Mouse (Mus musculus) heart, embryonic 12.5 days (tissue): ENCODE results near the gene 1700021F05Rik. TPM values are rescaled to one million over a fixed set of nuclear protein-coding genes. Genes with fewer than 3 reads are reported as not detected.

Experiments used
- ATAC-seq: fragments of 200-750 bp; cut with Nextera tagmentation; 2 replicates; pipeline ENCODE4 v1.8.0; 2017; ENCODE audit warnings: moderate TSS enrichment, moderate library complexity; ENCODE audit not compliant: insufficient number of reproducible peaks, low FRiP score
- H3K27ac ChIP-seq: fragments of 300-500 bp; sonication (generic); 2 replicates; pipeline ENCODE4 v1.5.1; 2016; ENCODE audit warnings: mild to moderate bottlenecking, moderate library complexity; ENCODE audit not compliant: poor library complexity, severe bottlenecking
- H3K27me3 ChIP-seq: fragments of 300-500 bp; sonication (generic); replicated peaks from 2 replicates; pipeline ENCODE4 v1.6.1; 2016; ENCODE audit warnings: mild to moderate bottlenecking, moderate library complexity
- H3K36me3 ChIP-seq: fragments of 300-500 bp; sonication (generic); 2 replicates; pipeline ENCODE4 v1.6.1; 2016; ENCODE audit warnings: mild to moderate bottlenecking, moderate library complexity
- H3K4me1 ChIP-seq: fragments of 300-500 bp; sonication (generic); replicated peaks from 2 replicates; pipeline ENCODE4 v1.6.1; 2016; ENCODE audit warnings: mild to moderate bottlenecking
- H3K4me2 ChIP-seq: fragments of 300-500 bp; sonication (generic); 2 replicates; pipeline ENCODE4 v1.6.1; 2016; ENCODE audit warnings: mild to moderate bottlenecking, moderate library complexity
- H3K4me3 ChIP-seq: fragments of 300-500 bp; sonication (generic); 2 replicates; pipeline ENCODE4 v1.5.1; 2016; ENCODE audit warnings: mild to moderate bottlenecking
- H3K9ac ChIP-seq: fragments of 300-500 bp; sonication (generic); 2 replicates; pipeline ENCODE4 v1.6.1; 2016; ENCODE audit warnings: mild to moderate bottlenecking, moderate library complexity
- H3K9me3 ChIP-seq: fragments of 300-500 bp; sonication (generic); replicated peaks from 2 replicates; pipeline ENCODE4 v1.6.1; 2016; ENCODE audit warnings: mild to moderate bottlenecking, moderate library complexity
- WGBS: fragments of 180-500 bp; shearing (Covaris S2); methylation state at CpG from one replicate; pipeline ENCODE4 v1.1.7; 2016; 5-methylcytosine and 5-hydroxymethylcytosine counted together
- polyA plus RNA-seq: library from polyadenylated mRNA; unstranded; fragments of >200 nt; fragmentation: Nextera tagmentation; extraction: Ambion mirVana; gene quantifications from 2 replicates; pipeline ENCODE4 v1.2.1, GENCODE M21; 2016

Gene 1700021F05Rik
- polyA plus RNA-seq, 1 experiment from 2014 or later = 81.8 TPM

DNA sequence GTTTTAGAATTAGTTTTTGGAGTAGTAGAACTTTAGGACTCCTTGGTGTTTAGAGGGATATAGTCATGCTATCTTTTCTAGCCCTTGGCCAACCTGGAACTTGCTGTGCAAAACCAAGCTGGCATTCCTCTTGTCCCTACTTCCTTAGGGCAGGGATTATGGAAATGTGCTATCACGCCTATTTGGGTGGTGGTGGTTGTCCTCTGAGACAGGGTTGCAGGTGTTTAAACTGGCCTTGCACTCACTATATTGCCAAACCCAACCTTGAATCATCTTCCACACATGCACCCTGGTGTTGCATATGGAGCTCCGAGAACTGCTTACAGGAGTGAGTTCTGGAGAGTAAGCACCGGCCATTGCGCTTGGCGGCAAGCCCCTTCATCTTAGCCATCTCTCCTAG is 58.8 kb downstream of the 1700021F05Rik start:
- 89% methylated on average over 5 of the region's 5 CpGs for WGBS
- Histone ChIP-seq H3K36me3 (no peaks in the 10 kb centered on the region), H3K9ac (no peak overlapping the region), H3K27me3 (no peaks in the 10 kb centered on the region), H3K4me2 (no peak overlapping the region), H3K4me3 (no peak overlapping the region), H3K4me1 (peaks cover 47% of the 10 kb centered on the region), H3K27ac (no peak overlapping the region), H3K9me3 (no peaks in the 10 kb centered on the region)
- no peak for ATAC-seq

DNA sequence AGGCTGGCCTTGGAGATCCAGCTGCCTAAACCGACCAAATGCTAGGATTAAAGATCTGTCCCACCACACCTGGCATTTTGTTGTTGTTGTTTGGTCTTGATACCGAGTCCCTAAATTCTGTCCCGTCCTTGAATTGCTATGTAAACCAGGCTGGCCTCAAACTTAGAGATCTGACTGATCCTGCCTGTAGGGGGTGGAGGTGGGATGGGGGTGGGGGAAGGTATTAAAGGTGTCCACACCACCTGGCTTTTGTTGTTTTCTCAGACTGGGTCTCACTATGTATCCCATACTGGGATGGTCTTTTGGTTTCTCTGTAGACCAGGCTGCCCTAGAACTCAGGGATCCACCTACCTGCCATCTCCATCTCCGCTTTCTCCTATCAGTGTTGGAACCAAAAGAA is 59.6 kb downstream of the 1700021F05Rik start:
- 46% methylated on average over 4 of the region's 4 CpGs for WGBS
- H3K4me2 ChIP-seq = no peak overlapping the region
- ATAC-seq = no peak

DNA sequence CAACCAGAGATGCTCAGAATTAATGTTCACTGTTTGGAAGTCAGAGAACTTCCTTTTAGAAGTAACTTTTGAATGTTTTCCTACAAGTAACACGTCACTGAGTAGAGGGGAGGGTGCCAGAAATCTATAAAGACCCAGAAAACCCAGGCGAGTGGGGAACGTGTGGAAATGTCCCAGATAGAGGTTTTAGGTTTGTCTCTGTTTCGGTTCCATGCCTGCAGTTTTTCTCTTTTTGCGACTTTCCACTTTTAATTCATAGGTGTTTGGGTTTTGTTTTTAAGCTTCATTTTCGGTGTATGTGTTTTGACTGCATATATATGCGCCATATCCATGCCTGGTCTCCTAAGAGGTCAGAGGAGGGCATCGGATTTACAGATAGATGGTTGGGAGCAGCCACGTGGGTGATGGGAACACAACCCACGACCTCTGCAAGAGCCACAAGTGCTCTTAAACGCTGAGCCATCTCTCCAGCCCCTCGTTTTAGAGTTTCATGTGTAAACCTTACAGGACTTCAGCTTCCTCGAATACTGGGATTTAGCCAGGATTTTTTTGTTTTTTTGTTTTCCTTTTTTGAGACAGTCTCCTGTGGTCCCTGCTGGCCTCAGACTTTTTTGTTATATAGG is 60.5 kb downstream of the 1700021F05Rik start:
- Histone ChIP-seq H3K9me3 (no peaks in the 10 kb centered on the region), H3K4me1 (peaks cover 48% of the 10 kb centered on the region), H3K27me3 (no peaks in the 10 kb centered on the region), H3K27ac (peak overlapping the region; percentile 96), H3K36me3 (no peaks in the 10 kb centered on the region), H3K9ac (peak overlapping the region; percentile 85), H3K4me2 (peak overlapping the region; percentile 91), H3K4me3 (peak overlapping the region; percentile 70)
- WGBS = 9% methylated on average over 13 of the region's 13 CpGs
- no peak for ATAC-seq

More for the DNA sequence above, 59.6 kb downstream of the 1700021F05Rik start:
- no peak overlapping the region for H3K9ac ChIP-seq
- no peaks in the 10 kb centered on the region for H3K36me3 ChIP-seq
- no peak overlapping the region for H3K27ac ChIP-seq
- no peaks in the 10 kb centered on the region for H3K27me3 ChIP-seq
- no peak overlapping the region for H3K4me3 ChIP-seq
- no peaks in the 10 kb centered on the region for H3K9me3 ChIP-seq
- H3K4me1 ChIP-seq = peaks cover 48% of the 10 kb centered on the region

GRCm38 (mm10) chr10:43479436-43480157 is 61.2 kb downstream of the 1700021F05Rik start:
- Histone ChIP-seq H3K27me3 (no peaks in the 10 kb centered on the region), H3K9ac (peak overlapping the region; percentile 85), H3K36me3 (no peaks in the 10 kb centered on the region), H3K4me3 (peak overlapping the region; percentile 70), H3K4me2 (peak overlapping the region; percentile 91), H3K9me3 (no peaks in the 10 kb centered on the region), H3K4me1 (peaks cover 48% of the 10 kb centered on the region), H3K27ac (peak overlapping the region; percentile 96)
- peak; percentile 86 for ATAC-seq
- under 1% methylated on average over 77 of the region's 103 CpGs for WGBS

DNA sequence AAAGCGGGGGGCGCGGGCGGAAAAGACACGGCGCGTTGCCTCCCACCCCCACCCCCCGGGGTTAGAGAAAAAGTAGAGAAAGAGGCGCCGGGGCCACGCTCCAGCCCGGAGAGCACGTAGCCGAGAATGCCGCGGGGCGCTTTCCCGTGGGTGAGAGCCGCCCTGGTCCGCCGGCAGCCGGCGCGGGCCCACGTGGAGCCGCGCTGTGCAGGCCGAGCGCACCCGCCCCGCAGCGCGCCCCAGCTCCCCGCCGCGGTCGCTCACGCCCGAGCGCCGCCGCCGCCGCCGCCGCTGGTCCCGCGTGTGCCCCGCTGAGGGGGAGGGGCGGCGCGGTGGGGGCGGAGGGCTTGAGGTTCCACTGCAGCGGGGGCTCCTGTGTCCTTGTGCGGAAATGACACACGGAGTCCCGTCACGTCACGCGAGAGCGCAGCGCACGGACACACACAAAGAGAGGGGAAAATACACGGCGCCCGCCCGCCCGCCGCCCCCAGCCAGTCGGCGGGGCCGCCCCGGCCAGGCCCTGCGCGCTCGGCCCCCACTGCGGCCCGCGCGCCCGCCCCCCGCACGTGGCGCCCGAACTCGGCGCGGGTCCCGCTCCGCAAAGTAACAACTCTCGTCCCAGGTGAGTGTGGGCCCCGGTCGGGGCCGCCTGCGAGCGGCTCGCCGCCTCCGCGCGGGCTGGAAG is 61.9 kb downstream of the 1700021F05Rik start, which contains the start of gene Bend3:
Gene Bend3, plus strand, starts transcription at position 81 of the 685 bp plus-strand sequence.
- ATAC-seq = peak; percentile 37
- peak within 1 kb of the TSS; percentile 91 for H3K4me2 ChIP-seq
- H3K27ac ChIP-seq = peak within 1 kb of the TSS; percentile 96
- H3K9me3 ChIP-seq = no peaks in the 10 kb centered on the region
- H3K4me3 ChIP-seq = peak within 1 kb of the TSS; percentile 70
- H3K9ac ChIP-seq = peak within 1 kb of the TSS; percentile 85
- H3K4me1 ChIP-seq = peaks cover 43% of the 10 kb centered on the region
- H3K27me3 ChIP-seq = no peaks in the 10 kb centered on the region
- WGBS = under 1% methylated on average over 95 of the region's 101 CpGs
- H3K36me3 ChIP-seq = no peaks in the 10 kb centered on the region

GRCm38 (mm10) chr10:43477865-43478681 is 62.7 kb downstream of the 1700021F05Rik start:
- Histone ChIP-seq H3K9ac (peak overlapping the region; percentile 85), H3K4me3 (peak overlapping the region; percentile 70), H3K4me1 (peaks cover 36% of the 10 kb centered on the region), H3K36me3 (no peaks in the 10 kb centered on the region), H3K4me2 (peak overlapping the region; percentile 91), H3K27me3 (no peaks in the 10 kb centered on the region), H3K27ac (peak overlapping the region; percentile 96), H3K9me3 (no peaks in the 10 kb centered on the region)
- WGBS = under 1% methylated on average over 42 of the region's 42 CpGs
- ATAC-seq = peak; percentile 25; the same call in 1 of the 2 replicates

GRCm38 (mm10) chr10:43477459-43477858 is 63.3 kb downstream of the 1700021F05Rik start:
- H3K27ac ChIP-seq = 0 out of 2 replicates have a peak overlapping the region, but pooled peaks have one; percentile 15
- 10% methylated on average over 9 of the region's 9 CpGs for WGBS

DNA sequence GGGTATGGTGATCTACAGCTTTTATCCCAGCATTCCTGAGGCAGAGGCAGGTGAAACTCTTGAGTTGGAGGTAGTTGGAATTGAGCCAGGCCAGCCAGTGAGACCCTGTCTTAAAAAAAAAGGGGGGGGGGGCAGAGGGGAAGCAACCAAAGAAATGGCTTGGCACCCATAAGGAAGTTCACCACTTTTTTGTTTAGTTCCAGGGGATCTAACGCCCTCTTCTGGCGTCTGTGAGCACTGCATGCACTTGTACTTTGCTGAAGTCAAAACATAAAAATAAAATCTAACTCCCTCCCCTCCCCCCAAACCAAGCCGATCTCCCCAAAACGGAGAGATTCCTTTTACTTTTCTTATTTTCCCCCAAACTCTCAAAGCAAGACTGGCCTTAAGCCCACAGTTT is 65.4 kb downstream of the 1700021F05Rik start:
- H3K4me2 ChIP-seq = no peak overlapping the region
- no peak overlapping the region for H3K9ac ChIP-seq
- no peak overlapping the region for H3K4me3 ChIP-seq
- no peaks in the 10 kb centered on the region for H3K36me3 ChIP-seq
- H3K27ac ChIP-seq = no peak overlapping the region
- ATAC-seq = no peak
- no peaks in the 10 kb centered on the region for H3K27me3 ChIP-seq
- peaks cover 13% of the 10 kb centered on the region for H3K4me1 ChIP-seq
- no peaks in the 10 kb centered on the region for H3K9me3 ChIP-seq
- 39% methylated on average over 4 of the region's 4 CpGs for whole genome bisulfite sequencing

More at GRCm38 (mm10) chr10:43477459-43477858, 63.3 kb downstream of the 1700021F05Rik start:
- peak overlapping the region; percentile 85 for H3K9ac ChIP-seq
- no peaks in the 10 kb centered on the region for H3K36me3 ChIP-seq
- H3K4me2 ChIP-seq = peak overlapping the region; percentile 91
- peak overlapping the region; percentile 70 for H3K4me3 ChIP-seq
- H3K4me1 ChIP-seq = peaks cover 31% of the 10 kb centered on the region
- H3K27me3 ChIP-seq = no peaks in the 10 kb centered on the region
- no peak for ATAC-seq
- no peaks in the 10 kb centered on the region for H3K9me3 ChIP-seq
